Mouse (Mus musculus) cerebellum, adult 11 months (tissue): Measurements from ENCODE around the gene Zw10.

Experiments used
- DNase-seq: peaks from one replicate; pipeline ENCODE4 v3.0.0; 2022

The Zw10 gene

DNA sequence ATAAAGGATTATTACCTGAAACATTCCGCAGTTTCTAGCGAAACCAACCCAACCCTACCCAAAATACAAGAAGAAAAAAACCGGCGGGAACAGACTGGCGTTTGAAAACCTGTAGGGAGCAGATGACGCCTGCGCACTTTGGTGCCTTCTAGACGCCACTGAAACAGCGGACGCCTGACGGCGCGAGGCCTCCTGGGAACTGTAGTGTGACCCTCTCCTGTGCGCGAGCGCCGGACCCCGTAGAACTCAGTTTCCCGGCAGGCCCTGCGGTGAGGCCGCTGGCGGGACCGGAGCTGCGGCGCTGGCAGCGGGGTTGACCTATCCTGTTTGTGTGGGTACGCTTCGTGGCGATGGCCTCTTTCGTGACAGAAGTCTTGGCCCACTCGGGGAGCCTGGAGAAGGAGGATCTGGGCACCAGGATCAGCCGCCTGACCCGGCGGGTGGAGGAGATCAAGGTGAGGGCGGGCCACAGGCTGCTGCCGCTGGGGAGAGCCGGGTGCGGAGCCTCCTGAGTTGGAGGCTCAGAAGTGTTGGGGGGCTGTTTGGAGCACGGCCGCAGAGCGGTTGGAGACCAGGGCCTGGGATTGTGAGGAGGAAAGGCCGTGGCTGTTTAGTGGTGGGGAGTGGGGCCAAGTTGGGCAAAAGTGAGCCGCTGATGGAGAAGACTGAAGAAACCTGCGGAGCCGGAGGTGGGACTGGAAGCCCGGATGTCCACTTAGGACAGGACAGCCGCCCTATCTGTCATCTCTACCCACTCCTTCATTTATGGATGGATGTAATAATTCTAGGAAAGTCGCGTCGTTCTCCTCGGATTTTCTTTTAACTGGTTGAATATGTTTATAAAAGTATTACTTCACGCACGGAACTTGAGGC is at the start of gene Zw10:
Gene Zw10, plus strand, starts transcription at position 281 of the 873 bp plus-strand sequence.
- DNase-seq: peak; percentile 93

GRCm38 (mm10) chr9:49015824-49016223 is 39.6 kb upstream of the Zw10 start:
- DNase-seq: no peak

DNA sequence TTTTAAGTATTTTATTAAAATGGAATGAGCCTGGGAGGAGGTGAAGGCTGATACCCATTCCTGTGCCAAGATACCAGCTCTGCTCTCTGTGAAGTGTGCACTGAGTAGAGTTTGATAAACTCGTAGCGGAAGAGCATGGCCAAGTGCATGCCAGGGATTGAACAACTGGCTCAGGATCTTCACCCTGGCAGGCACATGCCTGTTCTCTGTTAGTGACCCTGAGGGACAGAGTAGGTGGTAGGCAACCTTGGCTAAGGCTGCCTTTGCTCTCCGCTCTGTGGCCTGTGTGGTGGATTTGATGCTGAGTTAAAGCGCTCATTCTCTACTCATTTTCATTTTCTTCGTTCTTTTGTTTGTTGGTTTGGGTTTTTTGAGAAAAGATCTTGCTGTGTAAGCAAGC is 34.1 kb upstream of the Zw10 start:
- DNase-seq: no peak

DNA sequence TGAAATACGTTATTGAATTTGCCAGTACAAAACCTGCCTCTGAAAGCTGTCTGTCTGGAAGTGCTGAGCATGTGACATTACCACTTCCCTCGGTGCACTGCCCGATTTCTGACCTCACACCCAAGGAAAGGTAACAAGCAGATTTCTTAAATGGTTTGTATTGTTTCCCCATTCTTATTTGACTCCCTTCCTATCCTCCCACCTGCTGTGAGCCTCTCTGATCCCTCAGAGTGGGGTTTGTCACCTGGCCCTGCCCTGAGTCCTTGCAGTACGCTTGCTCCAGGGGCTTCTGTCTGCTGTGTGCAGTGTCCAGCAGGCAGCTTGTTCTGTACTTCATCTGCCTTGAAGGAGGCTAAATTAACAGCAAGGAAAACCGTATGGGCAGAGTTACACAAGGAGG is 31.5 kb upstream of the Zw10 start:
- DNase-seq: no peak

- no peak for DNase-seq
Observed at GRCm38 (mm10) chr9:49024529-49024928, 30.9 kb upstream of the Zw10 start.

GRCm38 (mm10) chr9:49034764-49035163 is 20.6 kb upstream of the Zw10 start:
- no peak for DNase-seq

GRCm38 (mm10) chr9:49050901-49051300 is 4.5 kb upstream of the Zw10 start:
- DNase-seq: no peak

GRCm38 (mm10) chr9:49051349-49051748 is 4.1 kb upstream of the Zw10 start:
- DNase-seq: peak; percentile 23

DNA sequence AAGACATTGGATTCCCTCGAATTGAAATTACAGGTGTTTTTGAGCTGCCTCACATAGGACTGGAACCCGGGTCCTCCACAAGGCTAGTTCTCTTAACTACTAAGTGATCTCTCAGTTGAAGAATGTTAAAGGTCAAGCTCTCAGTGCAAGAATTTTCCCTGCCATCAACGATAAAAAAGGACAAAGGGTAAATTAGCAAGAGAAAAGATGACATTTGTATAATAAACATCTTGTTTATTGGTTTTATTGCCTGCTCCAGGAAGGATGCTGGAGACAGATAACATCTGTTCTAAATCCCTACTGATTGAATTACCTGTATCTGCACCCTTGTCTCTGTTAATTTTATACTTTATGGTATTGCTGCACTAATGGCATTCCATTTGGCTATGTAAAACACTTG is 1.4 kb upstream of the Zw10 start:
- no peak for DNase-seq

GRCm38 (mm10) chr9:49076847-49077246 is 21.4 kb downstream of the Zw10 start:
- DNase-seq: no peak

DNA sequence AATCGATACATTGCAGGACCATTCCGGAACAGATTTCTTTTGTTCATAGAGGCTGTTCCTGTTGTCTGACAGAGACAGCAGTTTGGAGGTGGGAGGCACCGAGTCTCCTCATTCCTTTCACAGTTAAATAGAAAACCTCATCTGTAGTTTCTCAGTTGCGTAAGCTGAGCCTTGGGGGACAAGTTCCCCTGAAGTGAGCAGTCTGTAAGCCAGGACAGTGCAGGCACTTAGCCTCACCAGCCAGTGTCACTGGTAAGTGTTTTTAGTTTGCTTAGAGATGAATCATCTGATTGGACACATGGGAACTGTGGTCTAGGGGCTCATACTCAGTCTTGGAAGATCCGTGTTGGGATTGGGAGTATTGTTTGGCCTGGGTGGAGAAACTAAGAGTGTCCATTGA is 25.7 kb downstream of the Zw10 start, which contains the start of gene Tmprss5:
Gene Tmprss5, plus strand, starts transcription at position 154 of the 400 bp plus-strand sequence.
- DNase-seq: no peak

GRCm38 (mm10) chr9:49081561-49081960 is 26.1 kb downstream of the Zw10 start:
- peak; percentile 69 for DNase-seq

- no peak for DNase-seq
Observed at GRCm38 (mm10) chr9:49087317-49087716, 31.9 kb downstream of the Zw10 start.

DNA sequence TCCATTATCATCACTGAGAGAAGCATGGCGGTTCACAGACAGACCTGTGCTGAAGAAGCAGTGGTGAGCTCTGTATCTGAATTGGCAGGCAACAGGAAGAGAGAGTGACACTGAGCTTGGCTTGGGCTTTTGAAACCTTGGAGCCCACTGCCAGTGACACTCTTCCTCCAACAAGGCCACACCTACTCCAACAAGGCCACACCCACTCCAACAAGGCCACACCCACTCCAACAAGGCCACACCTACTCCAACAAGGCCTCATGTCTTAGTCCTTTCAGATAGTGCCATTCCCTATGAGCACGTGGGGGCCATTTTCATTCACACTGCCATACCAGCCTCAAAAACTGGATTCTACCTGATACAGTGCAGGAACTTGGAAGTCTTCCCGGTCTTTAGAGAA is 43.5 kb downstream of the Zw10 start:
- no peak for DNase-seq

DNA sequence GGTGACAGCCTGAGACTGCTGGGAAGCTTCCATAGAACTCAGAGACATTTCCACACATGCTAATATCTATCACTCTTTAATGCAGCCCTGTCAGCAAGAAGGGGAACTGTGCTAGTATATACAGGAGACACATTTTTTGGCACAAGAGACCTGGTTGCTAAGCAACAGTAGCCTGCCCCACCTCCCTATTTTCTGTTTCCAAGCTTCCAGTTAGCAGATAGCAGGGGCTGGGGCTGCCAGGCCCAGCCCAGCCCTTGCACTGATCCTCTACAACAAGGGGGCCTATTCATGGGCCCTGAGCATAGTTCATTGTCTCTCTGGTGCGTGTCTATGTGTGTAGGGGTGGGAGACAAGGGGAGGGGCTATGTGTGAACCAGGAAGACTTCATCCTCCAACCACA is 46.9 kb downstream of the Zw10 start:
- no peak for DNase-seq

DNA sequence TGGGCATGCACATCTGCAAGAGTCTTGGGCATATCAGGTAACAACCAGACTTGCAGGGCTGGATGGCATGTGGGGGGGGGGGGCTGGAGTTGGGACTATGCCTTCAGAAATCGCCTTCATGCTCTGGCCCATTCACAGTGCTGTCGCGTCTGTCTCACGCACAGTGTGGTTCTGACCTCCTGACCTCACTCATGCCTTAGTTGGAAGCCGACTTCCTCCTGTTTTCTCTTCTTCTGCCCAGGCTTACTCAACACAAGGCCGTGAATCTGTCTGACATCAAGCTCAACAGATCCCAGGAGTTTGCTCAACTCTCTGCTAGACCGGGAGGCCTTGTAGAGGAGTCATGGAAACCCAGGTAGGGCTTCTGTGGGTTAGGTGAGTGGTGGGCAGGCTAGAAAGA is 53.7 kb downstream of the Zw10 start:
- DNase-seq: no peak

GRCm38 (mm10) chr9:49110476-49111220 is 55.2 kb downstream of the Zw10 start:
- DNase-seq: no peak

- no peak for DNase-seq
Observed at GRCm38 (mm10) chr9:49111296-49111695, 55.9 kb downstream of the Zw10 start.

- DNase-seq: no peak
Observed at GRCm38 (mm10) chr9:49118271-49118825, 62.9 kb downstream of the Zw10 start.

- peak; percentile 6 for DNase-seq
Observed at GRCm38 (mm10) chr9:49119759-49120158, 64.3 kb downstream of the Zw10 start.

DNA sequence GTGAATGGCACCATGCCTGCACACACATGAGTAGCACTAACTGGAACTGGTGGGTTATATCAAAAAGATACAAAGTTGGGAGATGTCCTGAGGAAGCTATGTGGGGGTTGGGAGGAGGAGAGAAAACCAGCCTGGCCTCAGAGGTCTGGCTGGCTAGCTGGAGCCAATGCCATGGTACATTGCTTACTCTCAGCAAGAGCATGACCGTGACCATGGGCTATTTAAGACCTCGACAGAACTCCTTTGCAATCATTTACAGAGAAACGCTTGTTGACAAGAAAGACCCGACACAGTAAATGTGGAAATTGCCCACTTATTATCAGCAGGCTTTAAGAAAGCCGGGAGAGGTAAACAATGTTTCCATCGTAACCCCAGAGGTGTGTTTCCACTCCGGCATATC is 70.3 kb downstream of the Zw10 start:
- DNase-seq: no peak
